Mouse (Mus musculus) intestine, postnatal 0 days (tissue): ENCODE measurements at regions not wholly inside any gene's neighbourhood (a gene's known extent, or its start where the extent isn't known, plus 50 kb on each side); places are given as distances from the start of the nearest gene placed in this dataset.

Source experiments
- ATAC-seq: fragments of 200-750 bp; cut with Nextera tagmentation; 2 replicates; pipeline ENCODE4 v1.8.0; 2017; ENCODE audit warnings: mild to moderate bottlenecking, moderate TSS enrichment, moderate library complexity
- H3K27ac ChIP-seq: fragments of 300-500 bp; sonication (generic); 2 replicates; pipeline ENCODE4 v1.5.1; 2014; ENCODE audit warnings: mild to moderate bottlenecking, low read depth, low read length, moderate library complexity
- H3K27me3 ChIP-seq: fragments of 300-500 bp; sonication (generic); replicated peaks from 2 replicates; pipeline ENCODE4 v1.6.1; 2014; ENCODE audit warnings: low read length, mixed read lengths; ENCODE audit not compliant: control insufficient read depth, insufficient read depth
- H3K36me3 ChIP-seq: fragments of 300-500 bp; sonication (generic); 2 replicates; pipeline ENCODE4 v1.6.1; 2014; ENCODE audit warnings: mild to moderate bottlenecking, moderate library complexity; ENCODE audit not compliant: control insufficient read depth, insufficient read depth
- H3K4me1 ChIP-seq: fragments of 300-500 bp; sonication (generic); replicated peaks from 2 replicates; pipeline ENCODE4 v1.6.1; 2014; ENCODE audit warnings: antibody characterized with exemption, low read length, mixed read lengths; ENCODE audit not compliant: control insufficient read depth, insufficient read depth
- H3K4me2 ChIP-seq: fragments of 300-500 bp; sonication (generic); replicated peaks from 2 replicates; pipeline ENCODE4 v1.6.1; 2014; ENCODE audit warnings: low read depth, mild to moderate bottlenecking, moderate library complexity
- H3K4me3 ChIP-seq: fragments of 300-500 bp; sonication (generic); 2 replicates; pipeline ENCODE4 v1.5.1; 2014; ENCODE audit warnings: low read depth, low read length
- H3K9ac ChIP-seq: fragments of 300-500 bp; sonication (generic); 2 replicates; pipeline ENCODE4 v1.6.1; 2014; ENCODE audit warnings: mild to moderate bottlenecking, low read depth, low read length
- H3K9me3 ChIP-seq: fragments of 300-500 bp; sonication (generic); 2 replicates; pipeline ENCODE4 v1.6.1; 2016; ENCODE audit warnings: mixed run types; ENCODE audit not compliant: control insufficient read depth
- CTCF ChIP-seq: sonication (generic); IDR thresholded peaks from 2 replicates; pipeline ENCODE4 v1.5.1; 2016; ENCODE audit warnings: low read depth, mild to moderate bottlenecking, control low read depth, antibody characterized with exemption, moderate library complexity
- WGBS: fragments of 180-500 bp; shearing (Covaris S2); extraction: QIAGEN DNeasy Blood & Tissue Kit; methylation state at CpG from one replicate; pipeline ENCODE4 v1.1.7; 2014; 5-methylcytosine and 5-hydroxymethylcytosine counted together

- 75% methylated on average over 2 of the region's 2 CpGs for WGBS
- no peak overlapping the region for H3K9ac ChIP-seq
- H3K4me3 ChIP-seq = no peak overlapping the region
- H3K27me3 ChIP-seq = no peaks in the 10 kb centered on the region
- H3K4me2 ChIP-seq = no peak overlapping the region
- H3K27ac ChIP-seq = no peak overlapping the region
- H3K4me1 ChIP-seq = no peaks in the 10 kb centered on the region
- H3K9me3 ChIP-seq = no peaks in the 10 kb centered on the region
- no peak for TF ChIP-seq CTCF
- ATAC-seq = no peak
- H3K36me3 ChIP-seq = no peaks in the 10 kb centered on the region
Measured at GRCm38 (mm10) chr9:27453476-27453875, 56.9 kb downstream of the Spata19 start.

- Histone ChIP-seq H3K36me3 (no peaks in the 10 kb centered on the region), H3K4me3 (no peak overlapping the region), H3K27me3 (no peaks in the 10 kb centered on the region), H3K4me1 (no peaks in the 10 kb centered on the region), H3K9me3 (no peaks in the 10 kb centered on the region), H3K27ac (no peak overlapping the region), H3K9ac (no peak overlapping the region), H3K4me2 (no peak overlapping the region)
- no peak for TF ChIP-seq CTCF
- ATAC-seq = no peak
- WGBS = 56% methylated on average over 10 of the region's 10 CpGs
Measured at GRCm38 (mm10) chr9:27453924-27454652, 57.5 kb downstream of the Spata19 start.

- Histone ChIP-seq H3K27me3 (no peaks in the 10 kb centered on the region), H3K36me3 (no peaks in the 10 kb centered on the region), H3K9me3 (no peaks in the 10 kb centered on the region), H3K27ac (no peak overlapping the region), H3K4me3 (no peak overlapping the region), H3K9ac (no peak overlapping the region), H3K4me2 (no peak overlapping the region), H3K4me1 (no peaks in the 10 kb centered on the region)
- no peak for TF ChIP-seq CTCF
- no peak for ATAC-seq
- 50% methylated on average over 3 of the region's 3 CpGs for WGBS
Measured at GRCm38 (mm10) chr9:27458335-27459040, 61.9 kb downstream of the Spata19 start.

- Histone ChIP-seq H3K4me3 (no peak overlapping the region), H3K27me3 (no peaks in the 10 kb centered on the region), H3K9ac (no peak overlapping the region), H3K9me3 (no peaks in the 10 kb centered on the region), H3K4me2 (no peak overlapping the region), H3K27ac (no peak overlapping the region), H3K36me3 (no peaks in the 10 kb centered on the region), H3K4me1 (no peaks in the 10 kb centered on the region)
- TF ChIP-seq CTCF = no peak
- 29% methylated on average over 8 of the region's 8 CpGs for WGBS
- no peak for ATAC-seq
Measured at GRCm38 (mm10) chr9:27461029-27461428, 64.4 kb downstream of the Spata19 start.

- Histone ChIP-seq H3K9ac (no peak overlapping the region), H3K4me3 (no peak overlapping the region), H3K9me3 (no peaks in the 10 kb centered on the region), H3K4me1 (no peaks in the 10 kb centered on the region), H3K4me2 (no peak overlapping the region), H3K36me3 (no peaks in the 10 kb centered on the region), H3K27ac (no peak overlapping the region), H3K27me3 (no peaks in the 10 kb centered on the region)
- ATAC-seq = no peak
- 92% methylated on average over 1 of the region's 1 CpGs for WGBS
- TF ChIP-seq CTCF = no peak
Measured at GRCm38 (mm10) chr9:27464006-27464405, 67.4 kb downstream of the Spata19 start.

GRCm38 (mm10) chr9:27475468-27475867 is 78.9 kb downstream of the Spata19 start:
- Histone ChIP-seq H3K4me3 (no peak overlapping the region), H3K27me3 (no peaks in the 10 kb centered on the region), H3K27ac (no peak overlapping the region), H3K36me3 (no peaks in the 10 kb centered on the region), H3K9me3 (no peaks in the 10 kb centered on the region), H3K4me1 (no peaks in the 10 kb centered on the region), H3K9ac (no peak overlapping the region), H3K4me2 (no peak overlapping the region)
- no peak for TF ChIP-seq CTCF
- WGBS = 73% methylated on average over 10 of the region's 10 CpGs
- no peak for ATAC-seq
